Mouse (Mus musculus): Measurements from ENCODE around the gene Khsrp. TPM values are rescaled to one million over a fixed set of nuclear protein-coding genes. Genes with fewer than 3 reads are reported as not detected.

The Khsrp gene
- total and polyA plus RNA-seq, 3 experiments: 36.5 to 44.5 (median 42.6) TPM

DNA sequence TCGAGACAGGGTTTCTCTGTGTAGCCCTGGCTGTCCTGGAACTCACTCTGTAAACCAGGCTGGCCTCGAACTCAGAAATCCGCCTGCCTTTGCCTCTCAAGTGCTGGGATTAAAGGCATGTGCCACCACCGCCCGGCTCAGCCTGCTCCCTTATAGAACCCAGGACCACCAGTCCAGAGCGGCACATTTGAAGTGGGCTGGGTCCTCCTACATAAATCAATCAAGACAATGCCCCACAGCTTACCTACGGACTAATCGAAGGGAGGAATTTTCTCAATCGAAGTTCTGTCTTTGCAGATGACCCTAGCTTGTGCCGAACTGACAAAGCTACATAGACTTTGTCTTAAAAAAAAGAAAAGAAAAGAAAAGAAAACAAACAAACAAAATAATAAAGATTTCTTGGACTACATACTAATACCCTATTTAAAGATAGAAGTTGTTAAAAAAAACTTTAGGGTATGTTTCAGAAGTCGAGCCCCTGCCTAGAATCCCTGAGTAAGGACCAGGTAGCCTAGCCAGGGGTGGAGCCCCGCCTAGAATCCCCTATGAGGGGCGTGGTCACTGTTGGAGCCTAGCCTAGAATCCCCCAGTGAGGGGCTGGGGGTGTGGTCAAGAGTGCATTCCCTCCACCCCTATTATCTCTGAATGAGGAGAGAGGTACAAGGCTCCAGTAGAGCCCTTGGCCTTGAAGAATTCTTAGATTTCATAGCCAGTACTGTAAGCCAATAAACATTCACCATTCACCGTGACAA, 57.2 kb downstream of the Khsrp start:
- intact Hi-C loops (cut with DNase I): no loop called here
- Histone ChIP-seq H3K4me3 (no peak overlapping the region), H3K79me2 (replicated peaks; ENCODE audit: control insufficient read depth, insufficient read depth, low read length) (no peaks in the 10 kb centered on the region), H3K27me3 (ENCODE audit: control insufficient read depth, insufficient read depth, low read length) (no peaks in the 10 kb centered on the region), H3K4me1 (ENCODE audit: control insufficient read depth, insufficient read depth, low read length) (no peaks in the 10 kb centered on the region), H3K36me3 (ENCODE audit: control insufficient read depth, insufficient read depth, low read length) (no peaks in the 10 kb centered on the region), H3K9ac (ENCODE audit: low read depth, low read length) (no peak overlapping the region), H3K27ac (no peak overlapping the region)
- WGBS: 62% methylated on average over 13 of the region's 14 CpGs
- TF ChIP-seq EP300 (IDR thresholded peaks at IDR 0.05; ENCODE audit: insufficient read depth, low read depth, low read length) (no peak), CTCF (IDR thresholded peaks at IDR 0.05) (no peak), POLR2A (IDR thresholded peaks at IDR 0.05; ENCODE audit: insufficient read depth, low read depth, low read length) (no peak)
- DNase-seq: no peak

Other genes starting within 250 kb of the Khsrp start
- 1 to 10 TPM; 2.8 to 3.0 TPM for gene Rfx2, start 200.5 kb downstream of the Khsrp start, total RNA-seq (2021)
- gene Rfx2, start 200.5 kb downstream of the Khsrp start, polyA plus RNA-seq (2012; rRNA removed): 5.1 and 6.0 TPM in 2 replicates
- gene Acsbg2, start 157.1 kb downstream of the Khsrp start, total RNA-seq (2021): not detected
- 0.04 and 0.09 TPM in 2 replicates for gene Acsbg2, start 157.1 kb downstream of the Khsrp start, polyA plus RNA-seq (2012; rRNA removed)
- gene 1700061G19Rik, start 156.0 kb downstream of the Khsrp start, total RNA-seq (2021): not detected
- gene 1700061G19Rik, start 156.0 kb downstream of the Khsrp start, polyA plus RNA-seq (2012; rRNA removed): 0.04 TPM in 1 of 2 replicates, not detected in the other
- 10 to 100 TPM; 25.3 to 27.2 TPM for gene Mllt1, start 96.1 kb downstream of the Khsrp start, total RNA-seq (2021)
- 27.2 and 31.4 TPM in 2 replicates for gene Mllt1, start 96.1 kb downstream of the Khsrp start, polyA plus RNA-seq (2012; rRNA removed)
- gene Acer1, start 49.4 kb downstream of the Khsrp start, total RNA-seq (2021): not detected
- not detected in 2 replicates for gene Acer1, start 49.4 kb downstream of the Khsrp start, polyA plus RNA-seq (2012; rRNA removed)
- gene Clpp, start 41.2 kb downstream of the Khsrp start, total RNA-seq (2021): 10 to 100 TPM; 72.1 to 84.9 TPM
- gene Clpp, start 41.2 kb downstream of the Khsrp start, polyA plus RNA-seq (2012; rRNA removed): 150 and 155 TPM in 2 replicates
- 10 to 100 TPM; 65.3 to 72.8 TPM for gene Alkbh7, start 34.2 kb downstream of the Khsrp start, total RNA-seq (2021)
- gene Alkbh7, start 34.2 kb downstream of the Khsrp start, polyA plus RNA-seq (2012; rRNA removed): 74.5 and 90.8 TPM in 2 replicates
- gene Pspn, start 31.5 kb downstream of the Khsrp start, total RNA-seq (2021): not detected
- not detected in 2 replicates for gene Pspn, start 31.5 kb downstream of the Khsrp start, polyA plus RNA-seq (2012; rRNA removed)
- gene Gtf2f1, start 20.2 kb downstream of the Khsrp start, total RNA-seq (2021): 10 to 100 TPM; 20.7 TPM
- gene Gtf2f1, start 20.2 kb downstream of the Khsrp start, polyA plus RNA-seq (2012; rRNA removed): 12.3 and 14.3 TPM in 2 replicates
- under 1 TPM in 1 of 2 experiments, not detected in 1; 0.18 TPM for gene Gm17949, start 20.1 kb downstream of the Khsrp start, total RNA-seq (2021)
- not detected in 2 replicates for gene Gm17949, start 20.1 kb downstream of the Khsrp start, polyA plus RNA-seq (2012; rRNA removed)
- gene Slc25a41, start 10.1 kb upstream of the Khsrp start, total RNA-seq (2021): not detected
- gene Slc25a41, start 10.1 kb upstream of the Khsrp start, polyA plus RNA-seq (2012; rRNA removed): 0.18 TPM in 1 of 2 replicates, not detected in the other
- gene Crb3, start 27.6 kb upstream of the Khsrp start, total RNA-seq (2021): not detected
- 0.26 and 1.2 TPM in 2 replicates for gene Crb3, start 27.6 kb upstream of the Khsrp start, polyA plus RNA-seq (2012; rRNA removed)
- gene Slc25a23, start 28.3 kb upstream of the Khsrp start, total RNA-seq (2021): 10 to 100 TPM; 63.5 to 70.9 TPM
- gene Slc25a23, start 28.3 kb upstream of the Khsrp start, polyA plus RNA-seq (2012; rRNA removed): 67.5 and 72.4 TPM in 2 replicates
- 1 to 10 TPM; 1.1 to 2.0 TPM for gene Dennd1c, start 47.0 kb upstream of the Khsrp start, total RNA-seq (2021)
- gene Dennd1c, start 47.0 kb upstream of the Khsrp start, polyA plus RNA-seq (2012; rRNA removed): 5.1 and 6.0 TPM in 2 replicates
- gene Tubb4a, start 56.3 kb upstream of the Khsrp start, total RNA-seq (2021): 1 to 10 TPM; 1.5 to 2.7 TPM
- 4.0 and 6.1 TPM in 2 replicates for gene Tubb4a, start 56.3 kb upstream of the Khsrp start, polyA plus RNA-seq (2012; rRNA removed)
- gene Tnfsf9, start 73.8 kb upstream of the Khsrp start, total RNA-seq (2021): under 1 TPM; 0.26 to 0.80 TPM
- 0.67 and 1.2 TPM in 2 replicates for gene Tnfsf9, start 73.8 kb upstream of the Khsrp start, polyA plus RNA-seq (2012; rRNA removed)
- not detected for gene Cd70, start 118.3 kb upstream of the Khsrp start, total RNA-seq (2021)
- gene Cd70, start 118.3 kb upstream of the Khsrp start, polyA plus RNA-seq (2012; rRNA removed): not detected in 2 replicates
- gene Tnfsf14, start 162.7 kb upstream of the Khsrp start, total RNA-seq (2021): under 1 TPM; 0.11 to 0.13 TPM
- 0.18 TPM in 2 replicates for gene Tnfsf14, start 162.7 kb upstream of the Khsrp start, polyA plus RNA-seq (2012; rRNA removed)
- gene C3, start 196.6 kb upstream of the Khsrp start, total RNA-seq (2021): 10 to 100 TPM; 91.5 to 91.6 TPM
- 119 and 160 TPM in 2 replicates for gene C3, start 196.6 kb upstream of the Khsrp start, polyA plus RNA-seq (2012; rRNA removed)
- gene Gpr108, start 216.9 kb upstream of the Khsrp start, total RNA-seq (2021): 10 to 100 TPM; 27.8 to 32.7 TPM
- 37.9 and 48.3 TPM in 2 replicates for gene Gpr108, start 216.9 kb upstream of the Khsrp start, polyA plus RNA-seq (2012; rRNA removed)
- 100 to 1,000 TPM; 107 to 128 TPM for gene Trip10, start 217.9 kb upstream of the Khsrp start, total RNA-seq (2021)
- gene Trip10, start 217.9 kb upstream of the Khsrp start, polyA plus RNA-seq (2012; rRNA removed): 69.0 and 83.2 TPM in 2 replicates
- 1 to 10 TPM; 1.9 to 2.2 TPM for gene Vav1, start 247.6 kb upstream of the Khsrp start, total RNA-seq (2021)
- 1.8 and 2.0 TPM in 2 replicates for gene Vav1, start 247.6 kb upstream of the Khsrp start, polyA plus RNA-seq (2012; rRNA removed)

Data from heart, adult 2 months (tissue).